Mouse (Mus musculus) intestine, embryonic 16.5 days (tissue): ENCODE measurements at regions not wholly inside any gene's neighbourhood (a gene's known extent, or its start where the extent isn't known, plus 50 kb on each side); places are given as distances from the start of the nearest gene placed in this dataset.
"Not testable (repeated sequence)": the region's sequence is repeated elsewhere in the genome, so short reads cannot be mapped to it uniquely, and the experiment has no call there.

Experiments used
- ATAC-seq: fragments of 200-750 bp; cut with Nextera tagmentation; 2 replicates; pipeline ENCODE4 v1.8.0; 2017; ENCODE audit warnings: moderate TSS enrichment, moderate library complexity
- H3K27ac ChIP-seq: fragments of 300-500 bp; sonication (generic); 2 replicates; pipeline ENCODE4 v1.5.1; 2014; ENCODE audit warnings: mild to moderate bottlenecking, low read length
- H3K27me3 ChIP-seq: fragments of 300-500 bp; sonication (generic); replicated peaks from 2 replicates; pipeline ENCODE4 v1.6.1; 2014; ENCODE audit warnings: low read length, control low read depth, mixed read lengths; ENCODE audit not compliant: control insufficient read depth, insufficient read depth
- H3K36me3 ChIP-seq: fragments of 300-500 bp; sonication (generic); 2 replicates; pipeline ENCODE4 v1.6.1; 2014; ENCODE audit warnings: low read length, control low read depth; ENCODE audit not compliant: control insufficient read depth, insufficient read depth
- H3K4me1 ChIP-seq: fragments of 300-500 bp; sonication (generic); 2 replicates; pipeline ENCODE4 v1.6.1; 2014; ENCODE audit warnings: low read length, control low read depth, mixed read lengths; ENCODE audit not compliant: control insufficient read depth, insufficient read depth
- H3K4me2 ChIP-seq: fragments of 300-500 bp; sonication (generic); 2 replicates; pipeline ENCODE4 v1.6.1; 2014; ENCODE audit warnings: low read depth, low read length, control low read depth
- H3K4me3 ChIP-seq: fragments of 300-500 bp; sonication (generic); 2 replicates; pipeline ENCODE4 v1.5.1; 2014; ENCODE audit warnings: mild to moderate bottlenecking, low read length
- H3K9ac ChIP-seq: fragments of 300-500 bp; sonication (generic); 2 replicates; pipeline ENCODE4 v1.6.1; 2014; ENCODE audit warnings: low read depth, low read length
- H3K9me3 ChIP-seq: fragments of 300-500 bp; sonication (generic); 2 replicates; pipeline ENCODE4 v1.6.1; 2016; ENCODE audit warnings: low read length, control low read depth; ENCODE audit not compliant: control insufficient read depth
- WGBS: fragments of 180-500 bp; shearing (Covaris S2); extraction: QIAGEN DNeasy Blood & Tissue Kit; methylation state at CpG from one replicate; pipeline ENCODE4 v1.1.7; 2014; 5-methylcytosine and 5-hydroxymethylcytosine counted together

DNA sequence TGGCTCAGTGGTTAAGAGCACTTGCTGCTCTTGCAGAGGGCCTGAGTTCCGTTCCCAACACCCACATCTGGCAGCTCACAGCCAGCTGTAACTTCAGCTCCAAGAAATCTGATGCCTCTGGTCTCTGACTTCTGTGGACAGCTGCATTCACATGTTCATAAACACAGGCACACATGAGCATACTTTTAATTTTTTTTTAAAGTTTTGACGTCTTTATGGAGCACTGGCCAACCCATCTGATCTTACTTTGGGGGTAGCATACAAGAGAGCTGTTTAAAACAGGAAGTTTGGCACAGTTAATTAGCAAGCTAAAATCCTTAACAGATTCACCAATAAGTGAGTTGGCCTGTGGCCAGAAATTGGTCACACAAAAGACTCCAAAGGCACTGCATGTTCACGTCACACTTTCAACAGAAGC, 81.2 kb upstream of the Atl2 start:
- peaks cover 3% of the 10 kb centered on the region for H3K4me1 ChIP-seq
- WGBS, result 57% methylated on average over 3 of the region's 3 CpGs
- no peak overlapping the region for H3K27ac ChIP-seq
- no peaks in the 10 kb centered on the region for H3K9me3 ChIP-seq
- no peak overlapping the region for H3K4me2 ChIP-seq
- H3K36me3 ChIP-seq, result no peaks in the 10 kb centered on the region
- H3K9ac ChIP-seq, result no peak overlapping the region
- no peaks in the 10 kb centered on the region for H3K27me3 ChIP-seq
- H3K4me3 ChIP-seq, result no peak overlapping the region
- no peak for ATAC-seq

- WGBS, result 79% methylated on average over 5 of the region's 5 CpGs
- no peak overlapping the region for H3K9ac ChIP-seq
These were observed 80.7 kb upstream of the Atl2 start for GRCm38 (mm10) chr17:79976518-79977100.

DNA sequence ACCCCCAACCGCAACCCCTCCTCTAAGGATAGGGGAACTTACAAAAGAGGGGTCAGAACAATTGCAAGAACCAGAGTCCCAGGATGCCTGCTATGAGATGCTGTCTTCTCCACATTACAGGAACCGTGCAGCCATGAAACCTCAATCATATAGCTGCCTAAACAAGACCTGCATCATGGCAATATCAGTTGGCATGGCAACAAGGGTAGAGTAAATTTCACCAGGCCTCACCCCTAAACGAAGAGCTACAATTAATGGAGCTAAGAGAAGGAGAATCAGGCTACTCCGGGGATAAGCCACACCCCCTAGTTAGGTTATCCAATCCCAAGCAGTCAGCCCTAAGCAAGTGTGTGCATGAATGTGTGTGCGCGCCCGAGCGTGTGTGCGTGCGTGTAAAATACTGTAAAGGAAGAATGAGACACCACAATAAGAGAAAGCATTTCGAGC, 80.1 kb upstream of the Atl2 start:
- H3K4me2 ChIP-seq, result peak overlapping the region; percentile 46
- no peak overlapping the region for H3K9ac ChIP-seq
- H3K4me1 ChIP-seq, result peaks cover 3% of the 10 kb centered on the region; the same call in 1 of the 2 replicates
- no peaks in the 10 kb centered on the region for H3K36me3 ChIP-seq
- no peak overlapping the region for H3K27ac ChIP-seq
- no peaks in the 10 kb centered on the region for H3K27me3 ChIP-seq
- H3K9me3 ChIP-seq, result no peaks in the 10 kb centered on the region
- 22% methylated on average over 11 of the region's 11 CpGs for WGBS
- ATAC-seq, result peak; percentile 66
- H3K4me3 ChIP-seq, result peak overlapping the region; percentile 19

More at GRCm38 (mm10) chr17:79976518-79977100, 80.7 kb upstream of the Atl2 start:
- ATAC-seq, result no peak
- Histone ChIP-seq H3K27me3 (no peaks in the 10 kb centered on the region), H3K36me3 (no peaks in the 10 kb centered on the region), H3K27ac (no peak overlapping the region), H3K4me1 (peaks cover 3% of the 10 kb centered on the region; the same call in 1 of the 2 replicates), H3K4me3 (peak overlapping the region; percentile 19; the same call in 1 of the 2 replicates), H3K9me3 (no peaks in the 10 kb centered on the region), H3K4me2 (peak overlapping the region; percentile 46)

DNA sequence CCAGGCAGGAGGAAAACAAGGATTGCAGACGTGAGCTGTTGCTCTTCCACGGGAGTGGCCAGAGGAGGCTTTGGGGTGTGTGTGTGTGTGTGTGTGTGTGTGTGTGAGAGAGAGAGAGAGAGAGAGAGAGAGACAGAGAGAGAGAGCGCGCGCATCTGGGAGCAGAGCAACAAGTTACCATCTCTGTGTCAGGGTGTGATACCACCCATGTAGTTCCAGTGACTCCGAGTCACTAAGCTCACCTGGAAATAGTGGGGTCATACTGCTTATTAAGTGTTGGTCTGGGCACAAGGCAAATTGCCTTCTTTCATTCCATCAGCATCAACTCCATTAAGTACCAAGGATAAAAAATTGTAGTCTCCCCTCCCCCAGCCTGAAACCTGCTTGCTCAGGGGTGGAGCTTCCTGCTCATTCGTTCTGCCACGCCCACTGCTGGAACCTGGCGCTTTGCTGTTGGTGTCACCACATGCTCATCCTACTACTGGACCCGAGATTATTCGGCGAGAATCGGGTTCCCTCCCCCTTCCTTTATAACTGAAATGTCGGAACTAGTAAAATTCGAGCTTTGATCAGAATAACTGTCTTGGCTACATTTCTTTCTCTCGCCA, 79.3 kb upstream of the Atl2 start:
- not testable (repeated sequence) for H3K9me3 ChIP-seq, H3K9ac ChIP-seq, H3K4me1 ChIP-seq, H3K36me3 ChIP-seq, H3K27ac ChIP-seq, H3K27me3 ChIP-seq
- 0 out of 2 replicates have a peak, but pooled peaks have one; percentile 26 for ATAC-seq
- Histone ChIP-seq H3K4me3 (peak overlapping the region; percentile 26), H3K4me2 (peak overlapping the region; percentile 46)
- 17% methylated on average over 16 of the region's 16 CpGs for WGBS

GRCm38 (mm10) chr17:79971721-79972336, 75.9 kb upstream of the Atl2 start:
- no peaks in the 10 kb centered on the region for H3K27me3 ChIP-seq
- 68% methylated on average over 8 of the region's 8 CpGs for WGBS
- H3K4me2 ChIP-seq, result no peak overlapping the region
- peak; percentile 51 for ATAC-seq
- no peaks in the 10 kb centered on the region for H3K9me3 ChIP-seq
- no peak overlapping the region for H3K9ac ChIP-seq
- H3K4me1 ChIP-seq, result peaks cover 17% of the 10 kb centered on the region
- H3K27ac ChIP-seq, result no peak overlapping the region
- no peaks in the 10 kb centered on the region for H3K36me3 ChIP-seq
- H3K4me3 ChIP-seq, result no peak overlapping the region

DNA sequence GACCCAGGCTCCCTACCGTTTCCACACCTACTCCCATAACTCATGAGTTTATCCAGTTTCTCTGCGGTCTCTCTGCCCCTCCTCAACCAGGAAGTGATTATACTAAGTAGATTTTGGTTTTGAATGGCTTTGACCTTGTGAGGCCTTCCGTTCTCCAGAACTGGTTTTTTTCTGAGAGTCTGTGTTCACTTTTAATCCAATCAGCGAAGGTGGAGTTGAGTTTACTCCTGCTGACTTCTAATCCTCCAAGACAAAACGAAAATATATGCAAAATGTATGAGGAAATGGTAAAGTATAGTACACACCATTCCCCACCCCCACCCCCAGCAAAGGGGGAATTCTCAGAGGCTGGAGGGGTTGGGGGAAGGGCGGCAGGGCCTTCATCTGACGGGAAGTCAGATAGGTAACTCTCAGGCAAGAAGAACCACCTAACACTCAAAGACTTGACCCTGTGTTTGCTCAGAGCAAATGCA, 73.6 kb upstream of the Atl2 start:
- no peak overlapping the region for H3K4me2 ChIP-seq
- H3K4me3 ChIP-seq, result no peak overlapping the region
- no peaks in the 10 kb centered on the region for H3K36me3 ChIP-seq
- ATAC-seq, result peak; percentile 51
- H3K4me1 ChIP-seq, result peaks cover 15% of the 10 kb centered on the region
- H3K27me3 ChIP-seq, result no peaks in the 10 kb centered on the region
- no peaks in the 10 kb centered on the region for H3K9me3 ChIP-seq
- 21% methylated on average over 7 of the region's 7 CpGs for WGBS
- H3K9ac ChIP-seq, result no peak overlapping the region
- peak overlapping the region; percentile 39 for H3K27ac ChIP-seq

DNA sequence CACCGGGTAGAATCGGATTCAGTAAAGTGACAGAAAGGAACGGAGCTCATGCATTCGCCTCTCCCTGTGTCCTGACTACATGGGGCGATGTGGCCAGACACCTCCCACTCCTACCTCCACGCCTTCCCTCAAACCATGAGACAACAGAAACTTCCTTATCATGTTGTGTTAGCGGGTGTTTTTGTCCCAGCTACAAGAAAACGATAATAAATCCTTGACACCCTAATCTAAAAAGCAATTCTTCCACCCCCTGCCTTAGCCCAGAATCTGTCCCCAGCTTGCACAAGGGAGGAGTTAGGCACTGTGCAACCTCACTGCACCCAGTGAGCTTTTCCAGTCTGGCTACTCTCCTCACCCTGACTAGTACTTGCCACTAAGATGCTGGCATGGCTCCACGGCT, 72.9 kb upstream of the Atl2 start:
- Histone ChIP-seq H3K9ac (no peak overlapping the region), H3K4me2 (no peak overlapping the region), H3K27ac (no peak overlapping the region), H3K4me1 (peaks cover 15% of the 10 kb centered on the region), H3K4me3 (no peak overlapping the region), H3K9me3 (no peaks in the 10 kb centered on the region), H3K27me3 (no peaks in the 10 kb centered on the region), H3K36me3 (no peaks in the 10 kb centered on the region)
- WGBS, result 68% methylated on average over 9 of the region's 9 CpGs
- ATAC-seq, result 0 out of 2 replicates have a peak, but pooled peaks have one; percentile 19

GRCm38 (mm10) chr17:79966981-79967380, 71.1 kb upstream of the Atl2 start:
- Histone ChIP-seq H3K4me3 (no peak overlapping the region), H3K9me3 (no peaks in the 10 kb centered on the region), H3K27me3 (no peaks in the 10 kb centered on the region), H3K36me3 (no peaks in the 10 kb centered on the region), H3K27ac (no peak overlapping the region), H3K4me1 (peaks cover 15% of the 10 kb centered on the region), H3K9ac (no peak overlapping the region), H3K4me2 (no peak overlapping the region)
- WGBS, result 58% methylated on average over 6 of the region's 6 CpGs
- ATAC-seq, result no peak

DNA sequence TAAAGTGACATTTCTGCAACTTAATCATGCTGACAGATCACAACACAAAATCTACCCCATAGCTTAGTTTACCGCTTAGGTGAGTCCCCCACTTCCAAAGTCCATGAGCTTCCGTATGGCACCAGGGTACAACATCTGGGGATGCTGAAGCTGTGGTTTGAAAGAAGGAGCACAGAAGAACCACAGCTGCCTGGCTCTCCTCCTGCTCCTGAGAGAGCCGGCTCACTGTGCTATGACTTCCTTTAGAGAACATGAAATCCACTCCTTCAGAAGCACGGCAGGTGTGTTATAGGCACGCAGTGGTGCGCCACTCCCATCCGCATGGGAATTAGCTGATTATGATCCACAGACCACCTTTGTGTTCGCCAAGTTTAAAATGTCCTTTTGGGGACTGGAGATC, 69.7 kb upstream of the Atl2 start:
- no peaks in the 10 kb centered on the region for H3K27me3 ChIP-seq
- no peaks in the 10 kb centered on the region for H3K9me3 ChIP-seq
- H3K4me2 ChIP-seq, result no peak overlapping the region
- 89% methylated on average over 8 of the region's 8 CpGs for WGBS
- no peak overlapping the region for H3K27ac ChIP-seq
- H3K9ac ChIP-seq, result no peak overlapping the region
- H3K4me1 ChIP-seq, result peaks cover 15% of the 10 kb centered on the region
- no peaks in the 10 kb centered on the region for H3K36me3 ChIP-seq
- no peak for ATAC-seq
- no peak overlapping the region for H3K4me3 ChIP-seq
